Mouse (Mus musculus) spleen, adult 2 months (tissue): ENCODE measurements around the gene Cdkn2aip. TPM values are rescaled to one million over a fixed set of nuclear protein-coding genes. Genes with fewer than 3 reads are reported as not detected.

ENCODE experiments used
- DNase-seq, 2 experiments: peaks; one replicate each; pipeline versions ENCODE4 v3.0.0 to v3.0.0-alpha.2; 2012 to 2021; ENCODE audit warnings: low spot score in 2 of 2, low read depth in 1 of 2
- H3K27ac ChIP-seq: fragments of 200-500 bp; 2 replicates; pipeline ENCODE4 v1.5.1; 2012; ENCODE audit warnings: low read length, inconsistent platforms; ENCODE audit not compliant: insufficient read depth
- H3K27me3 ChIP-seq: fragments of 200-500 bp; 2 replicates; pipeline ENCODE4 v1.6.1; 2012; ENCODE audit warnings: mild to moderate bottlenecking, moderate library complexity, low read length, inconsistent platforms; ENCODE audit not compliant: control insufficient read depth, insufficient read depth
- H3K36me3 ChIP-seq: fragments of 200-500 bp; 2 replicates; pipeline ENCODE4 v1.6.1; 2012; ENCODE audit warnings: mild to moderate bottlenecking, low read length, inconsistent platforms; ENCODE audit not compliant: control insufficient read depth, insufficient read depth
- H3K4me1 ChIP-seq: fragments of 200-500 bp; 2 replicates; pipeline ENCODE4 v1.6.1; 2011; ENCODE audit warnings: inconsistent platforms; ENCODE audit not compliant: control insufficient read depth, insufficient read depth, insufficient read length
- H3K4me3 ChIP-seq: fragments of 200-500 bp; 2 replicates; pipeline ENCODE4 v1.5.1; 2011; ENCODE audit warnings: mild to moderate bottlenecking, inconsistent platforms; ENCODE audit not compliant: insufficient read depth, insufficient read length; ENCODE audit errors: extremely low read depth
- CTCF ChIP-seq: fragments of 200-500 bp; IDR thresholded peaks from 2 replicates; pipeline ENCODE4 v1.5.1; 2011; ENCODE audit warnings: mild to moderate bottlenecking, inconsistent platforms; ENCODE audit not compliant: insufficient read depth, insufficient read length, insufficient replicate concordance; ENCODE audit errors: extremely low read depth
- POLR2A ChIP-seq: fragments of 200-500 bp; IDR thresholded peaks from 2 replicates; pipeline ENCODE4 v1.6.1; 2011; ENCODE audit warnings: low read depth, low read length, inconsistent platforms
- WGBS: fragments of 180-500 bp; shearing (Covaris S2); methylation state at CpG from one replicate; pipeline ENCODE4 v1.1.7; 2018; 5-methylcytosine and 5-hydroxymethylcytosine counted together
- polyA plus RNA-seq: library from polyadenylated mRNA; depleted of rRNA; stranded (reverse); fragments of >200 nt; gene quantifications from 2 replicates; pipeline ENCODE4 v1.2.3, GENCODE M21; 2012

Gene Cdkn2aip
- polyA plus RNA-seq, 1 experiment: 11.2 TPM

GRCm38 (mm10) chr8:47746304-47746703 lies 32.6 kb upstream of the Cdkn2aip start:
- Histone ChIP-seq H3K4me1 (no peaks in the 10 kb centered on the region), H3K27me3 (no peaks in the 10 kb centered on the region), H3K27ac (no peak overlapping the region), H3K36me3 (no peaks in the 10 kb centered on the region), H3K4me3 (no peak overlapping the region)
- DNase-seq: no peak
- 86% methylated on average over 12 of the region's 12 CpGs for WGBS
- TF ChIP-seq CTCF (no peak), POLR2A (no peak)

- TF ChIP-seq POLR2A (no peak), CTCF (no peak)
- no peaks in the 10 kb centered on the region for H3K27me3 ChIP-seq
- H3K36me3 ChIP-seq: no peaks in the 10 kb centered on the region
- no peak overlapping the region for H3K4me3 ChIP-seq
- no peak overlapping the region for H3K27ac ChIP-seq
- H3K4me1 ChIP-seq: no peaks in the 10 kb centered on the region
- DNase-seq: no peak
- 66% methylated on average over 6 of the region's 6 CpGs for WGBS
Observed at GRCm38 (mm10) chr8:47745848-47746247, 32.1 kb upstream of the Cdkn2aip start.

- WGBS: 75% methylated on average over 9 of the region's 9 CpGs
- Histone ChIP-seq H3K27ac (no peak overlapping the region), H3K36me3 (no peaks in the 10 kb centered on the region), H3K4me1 (no peaks in the 10 kb centered on the region), H3K4me3 (no peak overlapping the region), H3K27me3 (no peaks in the 10 kb centered on the region)
- TF ChIP-seq CTCF (no peak), POLR2A (no peak)
- DNase-seq: no peak
Observed at GRCm38 (mm10) chr8:47744803-47745202, 31.1 kb upstream of the Cdkn2aip start.

GRCm38 (mm10) chr8:47743419-47743818 lies 29.7 kb upstream of the Cdkn2aip start:
- DNase-seq: peak in 1 of 2 experiments; percentile 37
- H3K27ac ChIP-seq: no peak overlapping the region
- WGBS: 8% methylated on average over 11 of the region's 11 CpGs
- no peaks in the 10 kb centered on the region for H3K36me3 ChIP-seq
- TF ChIP-seq CTCF: peak; percentile 76; the same call in 1 of the 2 replicates
- TF ChIP-seq POLR2A: no peak
- no peaks in the 10 kb centered on the region for H3K27me3 ChIP-seq
- no peak overlapping the region for H3K4me3 ChIP-seq
- H3K4me1 ChIP-seq: no peaks in the 10 kb centered on the region

GRCm38 (mm10) chr8:47742992-47743391 lies 29.3 kb upstream of the Cdkn2aip start:
- no peak overlapping the region for H3K27ac ChIP-seq
- H3K4me1 ChIP-seq: no peaks in the 10 kb centered on the region
- TF ChIP-seq POLR2A: no peak
- no peak for TF ChIP-seq CTCF
- no peak overlapping the region for H3K4me3 ChIP-seq
- no peak for DNase-seq
- no peaks in the 10 kb centered on the region for H3K36me3 ChIP-seq
- WGBS: 51% methylated on average over 8 of the region's 8 CpGs
- no peaks in the 10 kb centered on the region for H3K27me3 ChIP-seq

- H3K4me1 ChIP-seq: no peaks in the 10 kb centered on the region
- H3K27ac ChIP-seq: no peak overlapping the region
- no peak for DNase-seq
- TF ChIP-seq POLR2A: no peak
- TF ChIP-seq CTCF: no peak
- 80% methylated on average over 7 of the region's 7 CpGs for WGBS
- no peak overlapping the region for H3K4me3 ChIP-seq
- H3K36me3 ChIP-seq: no peaks in the 10 kb centered on the region
- H3K27me3 ChIP-seq: no peaks in the 10 kb centered on the region
Observed at GRCm38 (mm10) chr8:47742372-47742771, 28.6 kb upstream of the Cdkn2aip start.

- TF ChIP-seq POLR2A (no peak), CTCF (no peak)
Observed at GRCm38 (mm10) chr8:47737120-47737519, 23.4 kb upstream of the Cdkn2aip start.

More at GRCm38 (mm10) chr8:47737120-47737519, 23.4 kb upstream of the Cdkn2aip start:
- Histone ChIP-seq H3K36me3 (no peaks in the 10 kb centered on the region), H3K27ac (no peak overlapping the region), H3K4me3 (no peak overlapping the region), H3K27me3 (no peaks in the 10 kb centered on the region), H3K4me1 (no peaks in the 10 kb centered on the region)
- WGBS: 62% methylated on average over 7 of the region's 7 CpGs
- no peak for DNase-seq
